Mouse (Mus musculus) spleen, postnatal 14 days (tissue): ENCODE measurements at regions not wholly inside any gene's neighbourhood (a gene's known extent, or its start where the extent isn't known, plus 50 kb on each side); places are given as distances from the start of the nearest gene placed in this dataset.

Experiments
- DNase-seq, 2 experiments: peaks; one replicate each; pipeline ENCODE4 v3.0.0; 2021 to 2022; ENCODE audit warnings: low spot score in 2 of 2

DNA sequence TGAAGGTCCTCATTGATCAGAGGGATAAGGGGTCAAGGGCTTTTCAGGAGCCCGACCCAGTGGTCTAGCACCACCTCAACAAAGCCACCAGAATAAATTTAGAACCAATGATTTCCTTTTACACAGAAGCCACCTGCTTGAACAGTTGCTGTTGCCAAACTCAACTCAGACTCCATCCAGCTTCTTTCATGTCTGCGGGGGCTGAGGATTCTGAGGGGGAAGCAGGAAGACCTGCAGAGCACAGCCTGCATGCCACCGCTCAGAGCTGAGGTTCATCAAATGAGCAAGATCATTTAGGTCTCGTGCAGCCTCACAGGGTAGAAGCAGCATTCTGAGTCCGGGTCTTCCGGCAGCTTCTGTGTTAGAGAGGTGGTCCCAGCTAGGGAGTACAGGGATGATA lies 231.6 kb upstream of the Kazn start:
- no peak for DNase-seq

DNA sequence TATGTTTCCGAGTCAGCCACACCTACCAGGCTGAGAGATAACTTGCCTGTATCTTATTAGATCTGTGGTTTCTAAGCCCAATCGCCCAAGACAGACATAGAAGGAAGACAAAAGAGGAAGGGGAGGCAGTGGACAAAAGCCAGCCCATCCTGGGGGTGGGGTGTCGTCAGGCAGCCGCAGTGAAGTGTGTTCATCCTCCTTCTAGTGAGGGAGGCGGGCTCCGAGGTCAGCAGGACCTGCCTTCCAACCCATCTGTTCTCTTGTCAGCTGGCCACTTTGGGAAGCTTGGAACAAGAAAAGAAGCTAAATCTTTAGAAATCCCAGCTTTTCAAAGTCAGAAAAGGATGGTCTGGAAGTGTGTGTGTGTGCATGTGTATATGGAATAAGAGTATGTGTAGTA lies 228.7 kb upstream of the Kazn start:
- DNase-seq = no peak

DNA sequence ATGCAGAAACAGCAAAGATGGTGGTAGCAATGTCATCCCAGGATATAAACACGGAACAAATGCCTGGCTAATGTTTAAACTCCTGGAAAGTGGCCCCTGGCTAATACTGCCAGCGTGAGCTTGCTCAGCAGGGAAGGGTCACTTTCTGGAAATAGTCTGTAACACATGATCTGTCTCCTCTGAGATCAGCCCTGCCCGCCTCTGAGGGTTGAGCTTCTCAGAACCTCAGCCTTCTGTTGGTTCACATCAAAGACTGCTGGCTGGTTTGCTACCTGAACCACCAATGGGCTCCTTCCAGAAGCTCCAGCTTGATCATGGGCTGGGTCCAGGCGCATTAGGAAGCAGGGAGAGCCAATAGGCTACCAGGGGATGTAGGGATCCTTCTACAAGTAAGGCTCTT lies 226.0 kb upstream of the Kazn start:
- DNase-seq = no peak

DNA sequence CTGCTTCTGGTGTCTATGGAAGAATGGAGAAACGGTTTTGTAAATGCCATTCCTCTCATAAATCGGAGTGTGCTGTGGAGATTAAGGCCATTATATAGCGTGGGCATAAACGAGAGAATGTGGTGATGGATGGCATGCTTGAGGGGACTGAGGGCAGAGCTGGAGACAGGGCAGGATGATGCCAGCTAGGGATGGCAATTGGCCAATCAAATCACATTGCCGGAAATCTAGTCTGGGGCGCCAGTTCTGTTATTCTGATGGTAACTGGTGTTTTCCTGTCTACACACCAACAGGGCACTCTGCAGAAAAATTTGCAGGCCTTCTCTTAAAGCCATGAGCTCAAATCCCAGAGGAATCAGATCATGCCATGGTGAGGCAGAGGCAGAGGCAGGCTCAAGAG lies 224.9 kb upstream of the Kazn start:
- no peak for DNase-seq

DNA sequence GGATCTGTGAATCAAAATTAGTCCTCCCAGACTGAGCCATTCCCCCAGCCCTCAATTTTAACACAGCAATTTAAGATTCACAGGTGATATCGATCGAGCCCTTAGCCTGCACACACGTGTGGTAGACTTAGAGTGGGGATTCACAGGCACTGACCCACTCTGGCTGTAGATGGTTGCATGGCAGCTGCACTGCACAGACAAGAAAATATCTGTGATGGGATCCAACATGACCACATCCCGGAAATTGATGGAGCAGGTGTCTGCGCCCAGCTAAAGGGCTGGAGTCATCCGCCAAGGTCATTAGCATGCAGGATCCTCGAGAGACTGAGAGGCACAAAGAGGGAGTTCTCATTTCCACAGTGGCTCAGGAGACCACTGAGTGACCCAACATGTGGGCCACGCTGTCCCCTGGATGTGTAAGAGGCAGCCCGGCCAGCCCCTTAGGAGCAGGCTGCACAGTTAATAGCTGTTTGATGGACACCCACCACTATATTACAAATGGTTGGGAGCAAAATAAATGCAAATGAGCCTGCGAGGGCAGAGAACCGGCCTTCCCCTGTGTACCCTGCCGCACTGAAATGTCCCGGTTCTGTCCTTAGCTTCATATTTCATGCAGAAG lies 221.4 kb upstream of the Kazn start:
- no peak for DNase-seq

DNA sequence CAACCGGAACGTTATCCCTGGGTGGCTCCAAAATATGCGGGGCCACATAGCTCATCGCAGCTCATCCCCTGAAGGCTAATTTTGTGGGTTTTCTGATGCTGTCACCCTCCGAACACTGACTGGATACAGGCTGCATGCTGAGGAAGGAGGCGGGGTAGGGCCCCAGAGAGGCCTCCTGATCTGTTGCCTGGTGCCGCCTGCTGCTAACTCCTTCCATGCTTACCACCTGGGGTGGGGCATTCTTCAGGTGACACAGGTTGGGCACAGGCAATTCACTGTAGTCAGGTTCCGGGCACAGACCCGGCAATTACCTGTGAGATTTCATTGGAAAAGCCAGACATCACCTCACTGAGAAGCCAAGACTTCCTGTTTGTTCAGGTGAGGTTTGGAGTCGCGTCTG lies 213.4 kb upstream of the Kazn start:
- DNase-seq = no peak

DNA sequence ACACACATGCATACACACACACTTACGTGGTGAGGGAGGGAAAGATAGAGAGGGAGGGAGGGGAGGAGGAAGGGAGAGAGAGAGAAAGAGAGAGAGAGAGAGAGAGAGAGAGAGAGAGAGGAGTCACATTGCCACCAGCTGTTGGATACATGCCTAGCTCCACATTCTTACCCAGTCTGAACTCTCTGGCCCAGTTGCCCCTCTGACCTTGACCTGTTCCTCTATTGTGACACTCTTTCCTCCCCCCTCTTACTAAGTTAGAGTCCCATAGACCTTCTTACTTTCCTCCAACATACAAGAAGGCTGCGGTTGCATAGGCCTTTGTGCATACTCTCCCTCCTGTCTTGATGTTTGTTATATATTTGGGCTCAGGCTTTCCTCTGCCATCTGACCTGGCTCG lies 211.7 kb upstream of the Kazn start:
- DNase-seq = no peak

DNA sequence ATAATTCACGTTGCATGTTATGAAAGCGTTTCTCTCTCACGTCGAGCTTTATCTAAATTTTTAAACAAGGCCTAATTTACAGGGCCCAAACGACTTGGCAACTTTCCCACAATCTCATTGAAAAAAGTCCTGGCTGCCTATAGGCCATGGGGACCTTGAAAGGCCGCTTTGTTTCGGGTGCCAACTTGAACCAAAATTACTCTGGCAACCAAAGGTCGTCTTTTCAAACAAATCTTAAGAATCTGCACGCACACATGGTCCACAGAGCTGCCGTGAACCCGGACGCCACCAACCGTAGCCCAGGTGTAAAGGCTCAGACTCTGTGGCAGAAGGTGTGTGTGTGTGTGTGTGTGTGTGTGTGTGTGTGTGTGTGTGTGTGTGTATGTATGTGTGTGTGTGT lies 210.5 kb upstream of the Kazn start:
- DNase-seq = no peak

DNA sequence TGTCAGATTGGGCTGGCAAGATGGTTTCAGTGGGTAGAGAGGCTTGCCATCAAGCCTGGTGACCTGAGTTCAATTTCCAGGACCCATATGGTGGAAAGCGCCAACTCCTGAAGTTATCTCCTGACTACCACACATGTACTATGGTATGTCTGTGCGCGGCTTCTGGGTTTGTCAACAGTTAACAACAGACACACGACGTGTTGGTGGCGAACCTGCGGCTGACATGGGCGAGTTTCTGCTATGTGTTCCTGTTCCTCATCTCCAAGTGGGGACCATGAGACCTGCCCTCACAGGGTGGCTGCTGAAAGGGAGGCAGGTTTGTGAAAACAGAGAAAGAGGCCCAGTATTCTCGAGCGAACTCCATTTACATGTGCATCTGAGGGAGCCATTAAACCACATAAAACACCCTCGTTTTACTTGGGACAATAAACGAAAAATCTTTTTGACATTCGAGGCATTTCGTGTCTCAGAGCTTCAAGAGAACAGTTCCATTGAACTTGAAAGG lies 210.0 kb upstream of the Kazn start:
- no peak for DNase-seq

DNA sequence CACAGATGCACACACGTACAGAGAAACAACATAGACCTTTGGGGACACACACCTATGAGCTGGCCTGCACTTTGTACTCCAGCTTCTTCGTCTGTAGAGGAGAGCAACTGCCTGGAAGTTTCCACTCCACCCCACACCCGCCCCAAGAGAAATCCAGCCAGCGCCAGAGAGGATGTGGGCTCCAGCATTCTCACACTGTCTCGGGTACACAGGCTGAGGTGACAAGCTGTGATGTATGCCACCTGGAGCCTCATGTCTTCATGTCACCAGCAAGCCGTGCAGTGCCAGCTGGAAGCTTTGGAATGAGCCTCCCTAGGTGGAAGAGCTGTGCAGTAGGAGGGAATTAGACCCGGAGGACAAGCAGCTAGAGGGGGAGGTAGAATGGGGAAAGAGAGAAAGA lies 208.3 kb upstream of the Kazn start:
- DNase-seq = no peak

DNA sequence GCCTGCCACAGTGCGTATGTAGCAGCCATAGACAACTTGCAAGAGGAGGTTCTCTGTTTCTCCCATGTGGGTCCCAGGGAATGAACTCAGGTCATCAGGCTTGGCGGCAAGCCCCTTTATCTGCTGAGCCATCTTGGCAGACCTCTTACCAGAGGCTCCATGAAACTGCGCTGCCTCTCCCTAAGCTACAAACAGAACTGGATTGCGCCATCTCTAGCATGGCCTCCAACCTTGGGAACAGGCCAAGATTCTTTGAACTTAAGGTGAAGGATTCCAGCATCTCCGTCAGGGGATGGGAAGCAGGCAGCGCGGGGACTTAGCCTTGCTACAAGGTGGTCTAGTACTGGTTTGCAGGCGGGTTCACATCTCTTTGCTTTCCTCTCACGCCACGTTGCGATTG lies 201.8 kb upstream of the Kazn start:
- DNase-seq = no peak

DNA sequence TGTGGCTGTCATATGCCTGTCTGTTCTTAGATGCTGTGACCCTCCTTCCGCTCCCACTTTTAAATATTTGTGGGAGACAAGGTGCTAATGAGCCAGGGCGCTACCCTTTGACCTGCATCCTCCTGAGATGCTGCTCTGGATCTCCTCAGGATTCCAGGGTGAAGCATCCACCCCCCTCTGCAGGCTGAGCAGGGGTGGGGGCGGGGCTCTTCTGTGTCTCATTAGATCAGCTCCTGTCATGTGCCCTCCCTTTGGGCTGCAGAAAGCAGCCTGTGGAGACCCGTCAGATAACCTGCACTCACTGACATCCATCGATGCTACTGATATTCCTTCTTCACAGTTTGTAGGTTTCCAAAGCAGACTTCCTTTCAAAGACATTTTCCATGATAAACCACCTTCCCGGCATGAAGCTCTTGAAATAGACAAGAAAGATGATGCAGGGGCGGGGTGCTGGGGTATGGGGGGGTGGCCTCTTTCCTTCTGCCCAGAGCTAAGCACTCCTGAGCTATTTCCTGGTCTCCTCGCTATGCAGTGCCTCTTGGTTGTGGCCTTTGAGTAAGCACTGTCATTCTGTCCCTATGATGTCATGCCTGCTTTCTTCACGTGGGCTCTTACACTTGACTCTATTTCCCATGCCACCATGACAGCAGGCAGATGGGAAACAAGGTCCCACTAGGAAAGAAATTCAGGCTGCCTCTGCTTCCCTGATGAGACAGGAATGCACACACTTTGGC lies 200.4 kb upstream of the Kazn start:
- DNase-seq = no peak

DNA sequence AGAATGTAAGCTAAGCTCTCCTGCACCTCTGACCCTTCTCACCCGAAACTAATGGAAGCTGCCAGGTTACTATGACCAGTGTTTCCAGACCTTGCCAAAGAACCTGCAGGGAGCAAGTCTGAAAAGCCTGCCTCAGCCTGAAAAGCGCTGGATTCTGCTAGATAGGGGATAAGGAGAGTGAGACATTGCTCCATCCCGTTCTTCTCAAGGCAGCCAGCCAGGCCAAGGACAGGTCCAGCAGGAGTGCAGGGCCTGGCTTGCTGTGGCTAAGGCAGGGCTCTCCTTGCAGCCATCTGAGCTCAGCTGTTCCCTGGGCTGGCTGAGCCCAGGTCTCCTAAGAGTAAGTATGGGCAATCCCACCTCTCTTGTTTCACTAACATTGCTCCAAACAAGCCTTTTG lies 185.4 kb upstream of the Kazn start:
- DNase-seq = no peak

DNA sequence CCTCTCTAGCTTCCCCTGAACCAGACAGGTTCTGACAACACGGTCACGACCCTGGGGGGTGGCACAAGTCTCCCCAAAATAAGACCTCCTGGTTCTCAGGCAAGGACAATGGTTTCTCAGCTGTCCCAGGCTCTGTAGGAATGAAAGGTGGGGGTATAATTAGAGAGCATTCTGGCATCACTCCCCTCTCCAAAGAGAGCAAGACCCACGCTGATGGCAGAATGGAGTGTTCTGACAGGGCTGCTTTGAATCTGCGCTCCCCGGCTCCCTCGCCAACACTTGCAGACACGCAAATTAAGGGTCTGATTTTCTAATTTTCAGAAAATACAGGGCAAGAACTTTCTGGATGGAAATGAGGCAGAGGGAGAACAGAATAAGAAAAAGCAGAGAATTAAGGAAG lies 181.2 kb upstream of the Kazn start:
- DNase-seq = no peak

DNA sequence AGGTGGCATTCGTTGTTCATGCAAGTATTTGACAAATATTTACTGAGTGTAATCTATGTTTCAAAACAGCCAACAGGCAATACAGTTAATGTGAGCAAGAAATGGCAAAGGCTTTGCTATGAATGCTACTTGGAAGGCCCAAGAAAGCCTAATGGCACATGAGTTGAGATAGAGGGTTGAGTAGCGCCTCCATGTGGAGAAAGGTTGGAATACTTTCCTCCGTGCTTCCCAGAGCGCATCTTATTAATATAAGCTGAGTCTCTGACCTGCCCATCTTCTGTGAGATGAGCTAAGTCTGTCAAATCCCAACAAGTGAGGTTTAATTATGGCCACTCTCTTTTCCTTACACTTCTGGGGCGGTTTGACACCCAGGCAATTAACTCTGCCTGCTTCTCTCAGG lies 175.7 kb upstream of the Kazn start:
- no peak for DNase-seq

DNA sequence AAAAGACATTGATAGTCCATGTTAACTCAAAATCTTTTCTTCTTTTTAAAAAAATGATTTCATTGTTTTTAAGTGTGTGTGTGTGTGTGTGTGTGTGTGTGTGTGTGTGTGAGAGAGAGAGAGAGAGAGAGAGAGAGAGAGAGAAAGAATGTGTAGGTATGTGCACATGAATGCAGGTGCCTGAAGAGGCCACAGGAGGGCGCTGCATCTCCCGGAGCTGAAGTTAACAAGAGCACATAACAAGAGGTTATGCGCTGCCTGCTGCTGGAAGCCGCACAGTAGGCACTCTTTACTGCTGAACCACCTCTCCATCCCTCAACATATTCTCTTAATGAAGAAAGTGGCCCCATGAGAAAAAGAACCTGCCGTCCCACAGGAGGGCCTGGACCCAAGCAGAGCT lies 172.6 kb upstream of the Kazn start:
- no peak for DNase-seq

DNA sequence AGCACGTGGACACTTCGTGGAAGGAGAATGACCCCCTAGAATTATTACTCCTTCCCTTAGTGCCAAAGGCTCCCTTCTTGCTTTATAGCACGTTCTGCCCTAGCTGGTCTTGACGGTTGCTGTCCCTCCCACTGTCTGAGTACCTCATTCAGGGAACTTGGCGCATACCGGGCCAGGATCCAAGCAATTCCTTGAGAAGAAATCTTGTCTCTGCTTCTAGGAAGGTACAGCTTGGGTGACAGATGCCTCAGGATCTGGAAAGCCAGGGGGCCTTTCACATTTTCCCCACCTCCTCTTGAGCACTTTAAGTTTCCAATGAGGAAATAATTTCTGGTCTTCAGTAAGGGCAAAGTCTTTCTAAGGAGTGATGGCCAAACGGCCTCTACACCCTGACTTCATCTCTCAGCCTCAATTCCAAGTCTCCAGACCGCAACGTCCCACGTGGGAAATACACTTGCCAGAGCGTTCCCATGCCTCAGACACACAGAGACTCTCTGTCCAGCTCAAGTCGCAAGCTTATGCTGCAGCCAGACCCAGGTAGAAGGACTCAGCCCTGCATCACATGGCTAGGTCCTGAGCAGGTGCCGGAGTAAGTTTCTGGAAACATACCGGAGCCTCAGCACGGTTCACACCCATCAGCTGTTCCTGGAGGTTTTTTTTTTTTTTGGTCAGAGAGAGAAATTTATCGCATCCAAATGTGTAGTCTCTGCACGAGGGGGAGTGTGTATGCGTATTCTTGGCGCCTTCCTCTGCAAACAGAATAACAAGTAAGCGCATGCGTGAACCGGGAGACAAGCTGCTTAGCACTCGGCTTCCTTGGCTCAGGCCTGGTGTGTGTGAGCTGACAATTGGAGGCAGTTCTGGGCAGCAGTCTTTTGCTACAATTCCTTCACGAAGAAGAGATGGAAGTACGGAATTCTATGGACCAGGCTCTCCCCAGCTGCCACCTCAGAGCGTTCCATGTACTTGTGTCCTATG lies 171.7 kb upstream of the Kazn start:
- no peak for DNase-seq

DNA sequence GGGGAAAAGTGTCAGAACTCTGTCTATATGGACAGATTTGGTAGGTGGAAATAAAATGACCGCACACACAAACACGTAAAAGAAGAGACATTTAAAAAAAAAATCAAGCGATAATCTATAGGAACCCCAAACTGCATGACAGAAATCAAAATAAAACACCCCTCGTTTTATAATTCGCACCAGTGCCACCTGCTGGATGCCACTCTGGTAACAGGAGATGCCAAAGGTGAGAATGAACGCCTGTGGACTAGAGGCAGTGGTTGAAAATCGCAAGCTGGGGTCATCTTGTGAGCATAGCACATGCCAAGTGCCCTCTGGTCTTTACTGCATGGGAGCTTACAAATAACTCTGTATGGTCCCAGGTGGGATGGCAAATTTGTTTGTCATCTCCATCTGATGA lies 158.7 kb upstream of the Kazn start:
- no peak for DNase-seq

DNA sequence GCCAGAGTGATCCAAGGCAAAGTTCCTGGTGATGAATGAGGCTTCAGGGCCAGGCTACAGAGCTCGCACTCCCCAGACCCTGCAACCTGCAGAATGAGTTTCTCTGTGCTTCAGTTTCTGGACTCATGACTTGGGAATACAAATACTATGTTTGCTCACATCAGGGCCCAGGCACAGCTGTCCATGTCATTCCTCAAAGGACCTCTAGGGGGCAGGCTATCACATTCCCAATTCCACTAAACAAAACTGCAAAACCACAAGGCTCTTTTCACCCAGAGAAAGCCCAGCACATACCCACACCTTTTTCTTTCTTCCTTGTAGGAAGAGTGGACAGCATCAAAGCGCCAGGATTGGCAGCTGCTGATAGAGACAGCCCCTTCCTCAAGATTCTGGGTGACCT lies 153.7 kb upstream of the Kazn start:
- no peak for DNase-seq

DNA sequence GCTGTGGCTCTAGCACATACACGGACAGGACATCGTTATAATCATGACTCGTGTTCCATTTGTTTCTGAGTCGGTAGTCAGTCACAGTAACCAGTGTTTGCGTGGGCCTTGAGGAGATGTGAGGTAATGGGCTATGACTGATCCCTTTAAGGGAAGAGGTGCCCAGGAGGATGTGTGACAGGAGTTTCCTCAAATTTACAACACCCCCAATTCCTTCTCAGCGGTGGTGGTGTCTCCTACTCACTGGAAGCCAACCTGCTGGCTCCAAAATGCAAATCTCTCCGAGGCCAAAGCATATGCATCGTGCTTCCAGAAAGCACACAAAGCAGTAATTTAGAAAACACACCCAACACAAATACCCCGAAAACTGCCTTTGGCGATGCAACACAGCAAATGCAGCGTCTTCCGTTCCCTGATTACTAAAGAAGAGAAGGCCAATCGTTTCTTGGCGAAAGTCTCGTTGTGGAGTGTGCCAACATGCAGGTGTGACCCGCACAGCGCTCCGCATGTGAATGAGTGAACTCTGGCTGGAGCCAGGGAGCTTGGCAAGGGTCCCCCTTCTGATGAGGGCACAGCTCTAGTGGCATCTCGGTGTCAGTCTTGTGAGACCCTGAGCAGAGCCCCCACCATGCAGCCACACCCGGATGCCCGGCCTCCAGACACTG lies 151.5 kb upstream of the Kazn start:
- DNase-seq = no peak

DNA sequence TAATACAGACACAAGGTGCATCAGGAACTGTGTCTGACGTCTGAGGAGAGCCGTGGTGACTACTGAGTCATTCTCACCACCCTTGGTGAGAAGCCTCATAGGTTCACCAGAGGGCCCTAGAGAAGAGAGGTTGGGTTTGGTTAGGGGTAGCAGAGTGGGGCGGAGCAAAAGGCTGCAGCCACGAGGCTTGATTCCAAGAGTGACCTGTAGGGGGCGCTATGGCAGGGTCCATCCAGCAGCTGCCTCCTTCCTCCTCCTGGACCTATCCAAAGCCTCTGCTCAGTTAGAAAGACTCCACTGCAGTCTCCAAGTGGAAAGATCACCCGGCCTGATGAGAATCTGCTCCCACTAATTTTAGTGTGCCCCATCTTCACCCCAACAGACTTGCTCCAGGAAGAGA lies 149.3 kb upstream of the Kazn start:
- no peak for DNase-seq

DNA sequence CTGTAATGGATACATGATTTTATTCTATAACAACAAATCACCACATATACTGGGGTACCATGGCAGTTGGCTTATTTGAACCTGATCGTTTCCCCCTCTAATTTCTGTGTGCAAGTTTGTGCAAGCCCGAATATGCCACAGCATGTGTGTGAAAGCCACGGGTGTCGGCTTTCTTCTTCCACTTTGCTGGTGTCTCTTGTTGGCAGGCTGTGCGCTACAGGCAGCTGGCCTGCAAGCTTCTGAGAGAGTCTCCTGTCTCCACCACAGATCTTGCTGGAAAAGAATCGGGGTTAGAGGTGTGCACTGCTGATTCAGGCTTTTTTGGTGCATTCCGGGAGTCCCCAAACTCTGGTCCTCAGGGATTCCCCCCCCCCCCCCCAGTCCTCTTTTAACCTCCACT lies 142.0 kb upstream of the Kazn start:
- no peak for DNase-seq
